Mouse (Mus musculus) gastrocnemius, adult 8-10 months (tissue): Measurements from ENCODE around the gene Vmn1r174. TPM values are rescaled to one million over a fixed set of nuclear protein-coding genes. Genes with fewer than 3 reads are reported as not detected.
"Not testable (repeated sequence)": the region's sequence is repeated elsewhere in the genome, so short reads cannot be mapped to it uniquely, and the experiment has no call there.

Source experiments
- DNase-seq, 2 experiments: peaks; one replicate each; pipeline ENCODE4 v3.0.0; 2022; ENCODE audit warnings: low spot score in 2 of 2
- total RNA-seq, 4 experiments: library from RNA; stranded (reverse); gene quantifications; 2 replicates each; pipeline ENCODE4 v1.2.4; 2022

The Vmn1r174 gene
- not detected for total RNA-seq

DNA sequence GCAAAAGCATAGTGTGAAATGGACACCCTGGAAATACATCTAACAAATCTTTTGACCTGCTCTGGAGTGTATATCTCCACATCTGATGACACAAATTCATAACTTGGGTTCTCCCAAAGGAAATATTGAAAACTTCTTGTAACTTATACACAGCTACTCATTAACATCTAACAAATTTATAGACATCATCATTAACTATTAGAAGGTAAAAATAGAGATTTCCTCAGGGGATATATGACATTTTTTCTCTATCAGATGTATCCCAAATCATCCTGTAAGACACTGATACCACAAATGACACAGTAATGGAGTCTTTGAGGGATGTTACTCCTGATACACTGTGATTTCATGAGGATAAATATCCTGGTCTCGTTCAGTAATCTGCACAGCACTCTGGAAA is at the start of gene Vmn1r174:
Vmn1r174 (plus strand) TSS at position 301 of the 400 bp plus-strand sequence.
- DNase-seq: not testable (repeated sequence)

DNA sequence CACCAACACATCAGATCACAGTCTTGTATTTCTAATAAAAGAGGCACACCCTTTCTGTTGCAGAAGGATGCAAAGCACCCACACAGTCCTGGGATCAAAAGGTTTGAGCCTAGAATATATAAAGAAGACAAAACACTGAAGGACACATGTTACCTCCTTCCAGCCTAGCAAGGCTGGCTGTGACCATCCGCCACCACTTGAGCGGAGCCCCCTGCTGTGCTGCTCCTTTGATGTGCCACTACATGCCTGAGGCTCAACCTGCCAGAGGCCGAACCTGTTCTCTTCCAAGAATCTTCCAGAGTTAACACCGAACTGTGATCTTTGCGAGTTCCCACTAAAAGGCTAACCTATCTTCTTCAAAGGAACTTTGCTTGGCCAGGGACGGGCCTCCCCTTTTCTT is 32.5 kb downstream of the Vmn1r174 start:
- DNase-seq: no peak

DNA sequence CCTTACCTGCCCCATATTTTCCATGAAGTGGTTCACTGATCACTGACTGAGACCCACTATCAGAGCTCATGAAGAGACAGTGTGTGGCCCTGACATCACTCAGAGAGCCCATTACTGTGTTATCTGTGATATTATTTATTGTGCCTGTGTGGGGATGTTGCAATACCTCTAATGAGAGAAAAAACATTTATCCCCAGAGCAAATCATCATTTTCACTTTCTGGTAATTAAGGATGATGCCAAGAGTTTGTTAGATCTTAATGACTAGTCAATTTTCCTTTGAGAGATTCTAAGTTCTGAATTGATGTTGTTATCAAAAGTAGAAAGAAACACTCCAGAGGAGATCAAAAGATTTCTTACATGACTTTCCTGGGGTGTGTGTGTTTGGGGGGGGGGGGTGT is 58.5 kb downstream of the Vmn1r174 start, which contains the start of gene Vmn1r175:
Vmn1r175 (minus strand) TSS at position 101 of the 400 bp plus-strand sequence.
- not testable (repeated sequence) for DNase-seq

Other genes starting within 250 kb of the Vmn1r174 start
- gene Vmn1r167, start 245.1 kb upstream of the Vmn1r174 start, total RNA-seq: not detected
- not detected for gene Vmn1r168, start 212.5 kb upstream of the Vmn1r174 start, total RNA-seq
- gene Vmn1r169, start 176.7 kb upstream of the Vmn1r174 start, total RNA-seq: not detected
- gene Vmn1r170, start 146.1 kb upstream of the Vmn1r174 start, total RNA-seq: not detected
- gene Vmn1r171, start 121.5 kb upstream of the Vmn1r174 start, total RNA-seq: not detected
- gene Vmn1r172, start 94.0 kb upstream of the Vmn1r174 start, total RNA-seq: not detected
- gene Vmn1r173, start 51.6 kb upstream of the Vmn1r174 start, total RNA-seq: not detected
- gene Vmn1r175, start 58.4 kb downstream of the Vmn1r174 start, total RNA-seq: not detected
- gene Vmn1r176, start 85.1 kb downstream of the Vmn1r174 start, total RNA-seq: not detected
- gene Vmn1r177, start 114.2 kb downstream of the Vmn1r174 start, total RNA-seq: not detected
- not detected for gene Vmn1r178, start 139.7 kb downstream of the Vmn1r174 start, total RNA-seq
- gene Vmn1r179, start 174.7 kb downstream of the Vmn1r174 start, total RNA-seq: not detected
- not detected for gene Vmn1r180, start 198.4 kb downstream of the Vmn1r174 start, total RNA-seq
- not detected for gene Vmn1r181, start 222.3 kb downstream of the Vmn1r174 start, total RNA-seq
- gene V1rd19, start 249.4 kb downstream of the Vmn1r174 start, total RNA-seq: not detected